Mouse (Mus musculus) midbrain, embryonic 15.5 days (tissue): ENCODE measurements around the gene Igf2bp2. TPM values are rescaled to one million over a fixed set of nuclear protein-coding genes. Genes with fewer than 3 reads are reported as not detected.

Source experiments
- ATAC-seq: fragments of 200-750 bp; cut with Nextera tagmentation; replicated peaks from 2 replicates; pipeline ENCODE4 v1.8.0; 2017; ENCODE audit warnings: moderate TSS enrichment
- H3K27ac ChIP-seq: fragments of 300-500 bp; sonication (generic); 2 replicates; pipeline ENCODE4 v1.5.1; 2015; ENCODE audit warnings: mild to moderate bottlenecking, inconsistent platforms
- H3K27me3 ChIP-seq: fragments of 300-500 bp; sonication (generic); replicated peaks from 2 replicates; pipeline ENCODE4 v1.6.1; 2015; ENCODE audit warnings: inconsistent platforms
- H3K36me3 ChIP-seq: fragments of 300-500 bp; sonication (generic); replicated peaks from 2 replicates; pipeline ENCODE4 v1.6.1; 2015; ENCODE audit warnings: inconsistent platforms
- H3K4me1 ChIP-seq: fragments of 300-500 bp; sonication (generic); 2 replicates; pipeline ENCODE4 v1.6.1; 2015; ENCODE audit warnings: inconsistent platforms
- H3K4me2 ChIP-seq: fragments of 300-500 bp; sonication (generic); 2 replicates; pipeline ENCODE4 v1.6.1; 2015; ENCODE audit warnings: inconsistent platforms, mild to moderate bottlenecking, moderate library complexity
- H3K4me3 ChIP-seq: fragments of 300-500 bp; sonication (generic); 2 replicates; pipeline ENCODE4 v1.5.1; 2015; ENCODE audit warnings: mild to moderate bottlenecking, inconsistent platforms
- H3K9ac ChIP-seq: fragments of 300-500 bp; sonication (generic); 2 replicates; pipeline ENCODE4 v1.6.1; 2015; ENCODE audit warnings: mild to moderate bottlenecking, inconsistent platforms
- H3K9me3 ChIP-seq: fragments of 300-500 bp; sonication (generic); 2 replicates; pipeline ENCODE4 v1.6.1; 2016; ENCODE audit warnings: inconsistent platforms
- WGBS: fragments of 180-500 bp; shearing (Covaris S2); methylation state at CpG from one replicate; pipeline ENCODE4 v1.1.7; 2015; ENCODE audit warnings: mixed read lengths; 5-methylcytosine and 5-hydroxymethylcytosine counted together
- polyA plus RNA-seq: library from polyadenylated mRNA; unstranded; fragments of >200 nt; fragmentation: Nextera tagmentation; extraction: Ambion mirVana; gene quantifications from 2 replicates; pipeline ENCODE4 v1.2.1, GENCODE M21; 2015

Igf2bp2 gene
- polyA plus RNA-seq, 1 experiment from 2014 or later = 16.6 TPM

DNA sequence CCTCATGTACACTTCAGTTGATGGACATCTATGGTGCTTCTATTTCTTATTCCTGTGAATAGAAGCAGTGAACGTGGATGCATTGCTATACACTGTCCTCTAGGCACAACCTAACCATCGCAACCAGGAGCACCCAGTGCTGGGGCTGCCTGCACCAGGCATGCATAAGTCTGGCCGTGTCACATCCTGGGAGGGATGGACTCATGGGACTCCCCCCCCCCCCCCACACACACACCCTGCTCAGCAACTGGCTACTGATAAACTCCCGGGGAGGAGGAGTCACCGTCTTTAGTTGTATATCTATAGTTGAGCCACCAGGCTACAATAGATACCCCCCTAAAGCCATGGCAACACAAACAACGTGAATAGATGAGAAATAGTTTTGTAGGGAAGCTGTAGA, 105.6 kb downstream of the Igf2bp2 start:
- H3K9ac ChIP-seq = no peak overlapping the region
- no peaks in the 10 kb centered on the region for H3K36me3 ChIP-seq
- no peak overlapping the region for H3K4me2 ChIP-seq
- H3K27ac ChIP-seq = no peak overlapping the region
- no peaks in the 10 kb centered on the region for H3K4me1 ChIP-seq
- H3K27me3 ChIP-seq = no peaks in the 10 kb centered on the region
- H3K9me3 ChIP-seq = no peaks in the 10 kb centered on the region
- ATAC-seq = 0 out of 2 replicates have a peak, but pooled peaks have one; percentile 27
- no peak overlapping the region for H3K4me3 ChIP-seq
- 79% methylated on average over 6 of the region's 6 CpGs for WGBS

GRCm38 (mm10) chr16:22053411-22053810, 109.7 kb downstream of the Igf2bp2 start:
- Histone ChIP-seq H3K9ac (no peak overlapping the region), H3K27ac (no peak overlapping the region), H3K27me3 (no peaks in the 10 kb centered on the region), H3K9me3 (no peaks in the 10 kb centered on the region), H3K36me3 (no peaks in the 10 kb centered on the region; the same call in 1 of the 2 replicates), H3K4me1 (no peaks in the 10 kb centered on the region), H3K4me2 (no peak overlapping the region), H3K4me3 (no peak overlapping the region)
- no peak for ATAC-seq
- WGBS = 96% methylated on average over 21 of the region's 21 CpGs

DNA sequence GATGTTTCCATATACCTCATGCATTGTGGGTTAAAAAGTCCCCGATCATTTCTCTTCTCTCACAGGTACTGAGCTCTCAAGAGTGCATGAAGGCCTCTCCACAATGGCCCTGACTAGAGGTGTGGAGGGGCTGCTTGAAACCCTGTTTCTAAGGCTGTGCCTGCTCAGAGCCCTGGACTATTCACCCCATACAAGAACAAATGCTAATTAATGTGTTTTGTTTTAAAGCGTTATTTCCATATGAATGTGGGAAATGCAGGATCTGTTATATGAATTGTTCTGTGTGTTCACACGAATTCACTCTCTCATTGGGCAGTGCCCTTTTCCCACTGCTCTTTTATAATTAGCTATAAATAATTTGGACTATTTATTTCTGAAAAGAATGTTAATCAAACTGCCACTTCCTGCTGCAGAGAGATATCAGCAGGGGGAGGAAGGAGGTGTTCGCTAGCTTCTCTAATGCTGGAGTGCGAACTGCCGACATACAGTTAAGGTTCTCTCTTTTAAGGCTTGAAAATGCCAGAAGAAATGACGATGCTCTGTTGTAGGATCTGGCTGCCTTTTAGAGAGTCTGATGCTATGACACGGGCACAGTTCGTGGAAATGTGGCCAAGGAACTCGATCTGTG, 116.2 kb downstream of the Igf2bp2 start:
- ATAC-seq = no peak
- 81% methylated on average over 10 of the region's 10 CpGs for WGBS
- Histone ChIP-seq H3K36me3 (peaks cover 13% of the 10 kb centered on the region), H3K9ac (no peak overlapping the region), H3K27me3 (no peaks in the 10 kb centered on the region), H3K4me3 (no peak overlapping the region), H3K4me2 (no peak overlapping the region), H3K9me3 (no peaks in the 10 kb centered on the region), H3K27ac (no peak overlapping the region), H3K4me1 (no peaks in the 10 kb centered on the region)

DNA sequence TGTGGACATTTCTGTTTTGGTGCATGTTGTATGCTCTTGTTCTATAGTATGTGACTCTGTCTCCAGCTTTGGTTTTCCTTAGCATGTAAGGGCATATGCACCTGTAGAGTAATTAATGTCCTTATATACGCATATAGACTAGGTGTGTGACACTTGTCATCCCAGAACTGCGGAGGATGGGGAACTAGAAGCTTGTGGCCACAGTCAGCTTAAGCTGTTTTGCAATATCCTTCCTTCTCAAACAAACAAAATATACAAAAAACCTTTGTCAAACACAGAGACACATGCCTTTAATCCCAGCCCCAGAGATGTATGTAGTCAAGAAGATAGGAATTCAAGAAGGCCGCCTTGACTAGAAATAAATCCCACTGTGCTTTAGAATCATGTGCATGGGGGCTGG, 117.2 kb downstream of the Igf2bp2 start:
- no peak overlapping the region for H3K4me2 ChIP-seq
- H3K4me3 ChIP-seq = no peak overlapping the region
- H3K9ac ChIP-seq = no peak overlapping the region
- 97% methylated on average over 3 of the region's 3 CpGs for WGBS
- no peaks in the 10 kb centered on the region for H3K27me3 ChIP-seq
- peaks cover 17% of the 10 kb centered on the region for H3K36me3 ChIP-seq
- H3K4me1 ChIP-seq = no peaks in the 10 kb centered on the region
- H3K9me3 ChIP-seq = no peaks in the 10 kb centered on the region
- H3K27ac ChIP-seq = no peak overlapping the region
- no peak for ATAC-seq

DNA sequence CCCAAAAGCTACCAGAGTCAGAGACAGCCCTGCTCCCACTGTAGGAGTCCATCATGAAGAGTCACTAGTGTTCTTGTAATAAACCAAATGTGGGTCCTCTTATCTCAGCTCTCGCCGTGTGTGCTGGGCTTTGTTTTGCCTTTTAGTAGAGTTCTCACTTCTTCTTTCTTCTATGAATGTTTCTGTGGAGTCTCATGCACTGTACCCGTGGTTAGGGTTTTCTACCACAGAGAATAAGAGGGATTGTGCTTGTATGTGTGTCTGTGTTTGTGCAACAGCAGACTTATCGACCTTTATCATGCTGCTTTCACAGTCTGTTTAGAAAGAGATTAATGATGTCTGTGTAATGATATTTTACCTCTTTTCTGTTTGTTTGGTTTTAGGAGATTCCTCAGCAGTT, 119.3 kb downstream of the Igf2bp2 start:
- no peak overlapping the region for H3K4me3 ChIP-seq
- H3K27ac ChIP-seq = no peak overlapping the region
- H3K9ac ChIP-seq = no peak overlapping the region
- ATAC-seq = no peak
- H3K27me3 ChIP-seq = no peaks in the 10 kb centered on the region
- WGBS = 91% methylated on average over 4 of the region's 4 CpGs
- no peaks in the 10 kb centered on the region for H3K4me1 ChIP-seq
- H3K36me3 ChIP-seq = peaks cover 26% of the 10 kb centered on the region
- H3K4me2 ChIP-seq = no peak overlapping the region
- no peaks in the 10 kb centered on the region for H3K9me3 ChIP-seq

DNA sequence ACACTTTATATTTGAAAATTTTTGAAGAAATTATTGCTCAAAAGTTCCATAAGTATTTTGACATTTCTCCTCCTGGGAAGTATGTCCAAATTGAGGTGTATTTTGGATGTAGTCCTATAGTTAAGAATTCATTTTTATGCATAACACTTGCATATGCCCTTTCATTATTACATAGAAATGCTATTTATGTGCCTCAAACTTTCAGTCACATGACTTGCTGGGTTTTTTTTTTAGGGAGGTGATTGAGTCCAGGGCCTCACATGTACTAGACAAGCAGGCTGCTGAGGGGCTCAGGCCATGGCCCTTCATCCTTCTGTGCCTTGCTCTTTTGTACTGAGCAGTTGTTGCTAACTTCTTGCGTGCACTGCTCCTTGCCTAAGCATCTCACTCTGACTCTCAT, 123.1 kb downstream of the Igf2bp2 start:
- ATAC-seq = no peak
- Histone ChIP-seq H3K4me2 (no peak overlapping the region), H3K4me3 (no peak overlapping the region), H3K36me3 (peaks cover 29% of the 10 kb centered on the region), H3K27me3 (no peaks in the 10 kb centered on the region), H3K9me3 (no peaks in the 10 kb centered on the region), H3K4me1 (no peaks in the 10 kb centered on the region), H3K9ac (no peak overlapping the region), H3K27ac (no peak overlapping the region)
- WGBS = 91% methylated on average over 1 of the region's 1 CpGs

- 87% methylated on average over 10 of the region's 10 CpGs for WGBS
- H3K27me3 ChIP-seq = no peaks in the 10 kb centered on the region
- H3K9ac ChIP-seq = no peak overlapping the region
- H3K4me2 ChIP-seq = no peak overlapping the region
- no peaks in the 10 kb centered on the region for H3K4me1 ChIP-seq
- H3K9me3 ChIP-seq = no peaks in the 10 kb centered on the region
- ATAC-seq = no peak
- peaks cover 27% of the 10 kb centered on the region for H3K36me3 ChIP-seq
- H3K27ac ChIP-seq = no peak overlapping the region
- H3K4me3 ChIP-seq = no peak overlapping the region
Measured at GRCm38 (mm10) chr16:22038554-22038953, 124.5 kb downstream of the Igf2bp2 start.

- Histone ChIP-seq H3K4me2 (no peak overlapping the region), H3K4me3 (no peak overlapping the region), H3K4me1 (no peaks in the 10 kb centered on the region), H3K36me3 (peaks cover 51% of the 10 kb centered on the region), H3K27me3 (no peaks in the 10 kb centered on the region), H3K9me3 (no peaks in the 10 kb centered on the region), H3K27ac (no peak overlapping the region), H3K9ac (no peak overlapping the region)
- no peak for ATAC-seq
- 98% methylated on average over 5 of the region's 5 CpGs for WGBS
Measured at GRCm38 (mm10) chr16:22027474-22027873, 135.6 kb downstream of the Igf2bp2 start.

GRCm38 (mm10) chr16:22022122-22022521, 141.0 kb downstream of the Igf2bp2 start:
- peaks cover 35% of the 10 kb centered on the region for H3K36me3 ChIP-seq
- 0 out of 2 replicates have a peak, but pooled peaks cover 2% of the 10 kb centered on the region for H3K9me3 ChIP-seq
- H3K9ac ChIP-seq = no peak overlapping the region
- no peak overlapping the region for H3K4me3 ChIP-seq
- H3K27ac ChIP-seq = no peak overlapping the region
- no peak for ATAC-seq
- no peaks in the 10 kb centered on the region for H3K27me3 ChIP-seq
- no peak overlapping the region for H3K4me2 ChIP-seq
- WGBS = 94% methylated on average over 2 of the region's 2 CpGs
- H3K4me1 ChIP-seq = no peaks in the 10 kb centered on the region

DNA sequence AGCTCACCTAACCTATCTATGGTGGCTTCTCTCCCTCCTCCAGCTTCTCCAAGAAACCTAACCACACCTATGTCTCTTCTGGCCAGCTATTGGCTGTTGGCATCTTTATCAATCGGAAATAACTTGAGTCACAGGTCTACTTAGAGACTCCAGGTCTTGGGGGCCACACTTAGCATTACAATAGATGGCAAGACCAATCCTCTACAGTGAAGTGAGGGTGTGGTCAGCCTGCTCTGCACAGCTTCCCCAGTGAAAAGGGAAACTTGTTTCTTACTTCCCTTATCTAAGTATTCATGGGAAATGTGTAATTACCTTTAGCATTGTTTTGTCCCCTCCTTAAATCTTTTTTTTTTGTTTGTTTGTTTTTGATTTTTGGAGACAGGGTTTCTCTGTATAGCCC, 147.5 kb downstream of the Igf2bp2 start:
- peaks cover 8% of the 10 kb centered on the region for H3K4me1 ChIP-seq
- no peak overlapping the region for H3K9ac ChIP-seq
- H3K4me3 ChIP-seq = no peak overlapping the region
- peaks cover 31% of the 10 kb centered on the region for H3K36me3 ChIP-seq
- H3K27me3 ChIP-seq = no peaks in the 10 kb centered on the region
- WGBS = 95% methylated on average over 1 of the region's 1 CpGs
- no peak overlapping the region for H3K4me2 ChIP-seq
- no peak for ATAC-seq
- H3K27ac ChIP-seq = no peak overlapping the region
- no peaks in the 10 kb centered on the region for H3K9me3 ChIP-seq

DNA sequence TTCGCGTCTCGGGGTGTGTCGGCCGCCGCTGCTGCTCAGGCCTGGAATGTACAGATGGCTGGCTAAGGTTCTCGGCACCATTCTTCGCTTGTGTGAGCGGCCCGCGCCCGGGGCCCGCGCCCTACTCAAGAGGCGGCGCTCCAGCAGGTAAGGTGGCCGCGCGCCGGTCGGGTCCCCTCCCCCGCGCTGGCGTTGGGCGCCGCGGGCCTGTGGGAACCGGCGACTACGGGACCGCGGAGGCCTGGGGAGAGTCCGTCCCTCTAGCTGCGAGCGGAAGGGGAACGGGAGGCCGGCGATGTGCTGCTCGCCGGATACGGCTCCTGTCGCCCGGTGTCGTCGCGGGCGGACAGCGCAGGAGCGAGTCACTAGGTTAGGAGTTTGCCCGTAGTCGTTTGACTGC, 153.5 kb downstream of the Igf2bp2 start:
- H3K27ac ChIP-seq = peak overlapping the region; percentile 88
- H3K27me3 ChIP-seq = no peaks in the 10 kb centered on the region
- no peaks in the 10 kb centered on the region for H3K9me3 ChIP-seq
- ATAC-seq = peak; percentile 80
- no peaks in the 10 kb centered on the region for H3K36me3 ChIP-seq
- peak overlapping the region; percentile 98 for H3K4me3 ChIP-seq
- H3K9ac ChIP-seq = peak overlapping the region; percentile 82
- WGBS = under 1% methylated on average over 44 of the region's 51 CpGs
- H3K4me2 ChIP-seq = peak overlapping the region; percentile 83
- H3K4me1 ChIP-seq = peaks cover 18% of the 10 kb centered on the region

DNA sequence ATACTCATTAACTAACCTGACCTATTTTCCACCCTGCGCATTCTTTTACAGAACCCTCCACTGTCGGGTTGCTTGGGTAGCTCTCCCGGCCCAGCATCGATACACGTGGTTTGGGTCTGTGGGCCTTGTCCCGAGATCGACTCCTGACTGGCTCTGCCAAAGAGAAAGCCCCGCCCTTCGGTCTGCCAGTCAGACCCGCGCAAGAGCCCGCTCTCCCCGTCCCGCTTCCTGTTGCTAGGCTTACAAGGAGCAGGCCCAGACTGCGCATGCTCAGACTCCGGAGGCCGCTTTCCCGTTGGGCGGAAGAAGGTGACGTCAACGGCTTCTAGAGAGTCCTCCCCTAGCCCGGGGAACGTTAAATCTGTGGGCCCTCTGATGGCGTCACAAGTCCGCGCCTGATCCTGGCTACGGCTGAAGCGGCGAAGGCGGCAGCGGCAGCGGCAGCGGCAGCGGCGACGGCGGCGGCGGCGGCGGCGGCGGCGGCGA, 154.0 kb downstream of the Igf2bp2 start, which contains the start of gene Senp2:
Gene Senp2, plus strand, starts transcription at position 386 of the 486 bp plus-strand sequence.
- H3K4me3 ChIP-seq = peak within 1 kb of the TSS; percentile 98
- H3K27ac ChIP-seq = peak within 1 kb of the TSS; percentile 88
- peak within 1 kb of the TSS; percentile 82 for H3K9ac ChIP-seq
- H3K9me3 ChIP-seq = no peaks in the 10 kb centered on the region
- ATAC-seq = peak; percentile 99
- peak within 1 kb of the TSS; percentile 83 for H3K4me2 ChIP-seq
- peaks cover 18% of the 10 kb centered on the region for H3K4me1 ChIP-seq
- no peaks in the 10 kb centered on the region for H3K27me3 ChIP-seq
- under 1% methylated on average over 30 of the region's 45 CpGs for WGBS
- no peaks in the 10 kb centered on the region for H3K36me3 ChIP-seq
